Mouse (Mus musculus) heart, embryonic 11.5 days (tissue): ENCODE measurements at regions not wholly inside any gene's neighbourhood (a gene's known extent, or its start where the extent isn't known, plus 50 kb on each side); places are given as distances from the start of the nearest gene placed in this dataset.

Experiments used
- ATAC-seq: fragments of 200-750 bp; cut with Nextera tagmentation; replicated peaks from 2 replicates; pipeline ENCODE4 v1.8.0; 2017; ENCODE audit warnings: moderate library complexity; ENCODE audit not compliant: insufficient number of reproducible peaks, low FRiP score, low TSS enrichment
- H3K27ac ChIP-seq: fragments of 300-500 bp; sonication (generic); 2 replicates; pipeline ENCODE4 v1.5.1; 2014; ENCODE audit warnings: mild to moderate bottlenecking, low read depth, low read length
- H3K27me3 ChIP-seq: fragments of 300-500 bp; sonication (generic); 2 replicates; pipeline ENCODE4 v1.6.1; 2014; ENCODE audit warnings: mild to moderate bottlenecking, low read length, mixed read lengths; ENCODE audit not compliant: control insufficient read depth, insufficient read depth
- H3K36me3 ChIP-seq: fragments of 300-500 bp; sonication (generic); 2 replicates; pipeline ENCODE4 v1.6.1; 2014; ENCODE audit warnings: mild to moderate bottlenecking, low read length, moderate library complexity, mixed read lengths; ENCODE audit not compliant: control insufficient read depth, insufficient read depth
- H3K4me1 ChIP-seq: fragments of 300-500 bp; sonication (generic); 2 replicates; pipeline ENCODE4 v1.6.1; 2014; ENCODE audit warnings: low read length; ENCODE audit not compliant: control insufficient read depth, insufficient read depth
- H3K4me2 ChIP-seq: fragments of 300-500 bp; sonication (generic); 2 replicates; pipeline ENCODE4 v1.6.1; 2014; ENCODE audit warnings: mild to moderate bottlenecking, moderate library complexity
- H3K4me3 ChIP-seq: fragments of 300-500 bp; sonication (generic); 2 replicates; pipeline ENCODE4 v1.5.1; 2014; ENCODE audit warnings: low read depth, low read length
- H3K9ac ChIP-seq: fragments of 300-500 bp; sonication (generic); 2 replicates; pipeline ENCODE4 v1.6.1; 2014; ENCODE audit warnings: mild to moderate bottlenecking, low read depth, low read length, moderate library complexity
- H3K9me3 ChIP-seq: fragments of 300-500 bp; sonication (generic); replicated peaks from 2 replicates; pipeline ENCODE4 v1.6.1; 2016; ENCODE audit warnings: low read length; ENCODE audit not compliant: control insufficient read depth
- WGBS: fragments of 180-500 bp; shearing (Covaris S2); extraction: QIAGEN DNeasy Blood & Tissue Kit; methylation state at CpG from one replicate; pipeline ENCODE4 v1.1.7; 2014; ENCODE audit not compliant: insufficient replicate concordance; 5-methylcytosine and 5-hydroxymethylcytosine counted together

GRCm38 (mm10) chr8:7489948-7490347 is 1171.1 kb downstream of the Efnb2 start:
- Histone ChIP-seq H3K4me3 (no peak overlapping the region), H3K4me2 (no peak overlapping the region), H3K4me1 (peaks cover 5% of the 10 kb centered on the region; the same call in 1 of the 2 replicates), H3K36me3 (no peaks in the 10 kb centered on the region), H3K27ac (no peak overlapping the region), H3K9ac (no peak overlapping the region), H3K27me3 (no peaks in the 10 kb centered on the region), H3K9me3 (no peaks in the 10 kb centered on the region; the same call in 1 of the 2 replicates)
- 30% methylated on average over 1 of the region's 1 CpGs for WGBS
- ATAC-seq = no peak

DNA sequence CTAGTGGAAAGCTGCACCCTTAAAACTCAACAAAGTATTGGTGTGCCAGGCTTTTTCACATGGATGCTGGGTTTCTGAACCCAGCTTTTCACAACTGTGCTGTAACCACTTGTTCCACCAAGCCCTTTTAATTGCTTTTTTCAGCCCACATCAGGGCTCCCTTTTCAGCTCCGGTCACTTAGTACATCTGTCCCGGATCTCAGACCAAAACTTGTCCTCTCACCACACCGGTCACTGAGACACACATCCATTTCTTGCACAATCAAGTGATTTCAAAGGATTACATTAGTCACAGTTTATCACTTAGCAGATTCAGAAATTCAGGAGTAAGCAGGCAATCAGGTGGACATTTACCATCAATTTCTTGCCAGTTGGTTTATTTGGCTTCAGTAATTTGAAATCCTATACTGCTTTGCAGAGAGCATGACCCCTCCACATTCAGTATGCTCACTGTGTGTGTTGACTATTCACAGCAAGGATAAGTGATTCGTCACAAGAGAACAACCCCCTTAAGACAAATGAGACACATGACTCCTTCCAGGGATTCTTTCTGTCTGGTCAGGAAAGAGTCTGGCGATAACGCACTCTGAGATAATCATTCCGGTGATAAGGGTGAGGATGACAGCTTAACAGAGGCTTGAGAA is 1188.8 kb downstream of the Efnb2 start:
- WGBS = 15% methylated on average over 7 of the region's 7 CpGs
- no peaks in the 10 kb centered on the region for H3K36me3 ChIP-seq
- no peak overlapping the region for H3K27ac ChIP-seq
- no peak overlapping the region for H3K4me2 ChIP-seq
- no peak overlapping the region for H3K4me3 ChIP-seq
- no peak overlapping the region for H3K9ac ChIP-seq
- ATAC-seq = no peak; the same call in 1 of the 2 replicates
- peaks cover 9% of the 10 kb centered on the region for H3K4me1 ChIP-seq
- no peaks in the 10 kb centered on the region for H3K9me3 ChIP-seq
- H3K27me3 ChIP-seq = no peaks in the 10 kb centered on the region

- ATAC-seq = no peak
- no peak overlapping the region for H3K4me2 ChIP-seq
- no peak overlapping the region for H3K4me3 ChIP-seq
- no peak overlapping the region for H3K9ac ChIP-seq
- no peaks in the 10 kb centered on the region for H3K9me3 ChIP-seq
- H3K36me3 ChIP-seq = no peaks in the 10 kb centered on the region
- H3K27ac ChIP-seq = no peak overlapping the region
- 82% methylated on average over 4 of the region's 4 CpGs for WGBS
- peaks cover 9% of the 10 kb centered on the region for H3K4me1 ChIP-seq
- H3K27me3 ChIP-seq = no peaks in the 10 kb centered on the region
These were observed 1191.8 kb downstream of the Efnb2 start for GRCm38 (mm10) chr8:7469261-7469660.

DNA sequence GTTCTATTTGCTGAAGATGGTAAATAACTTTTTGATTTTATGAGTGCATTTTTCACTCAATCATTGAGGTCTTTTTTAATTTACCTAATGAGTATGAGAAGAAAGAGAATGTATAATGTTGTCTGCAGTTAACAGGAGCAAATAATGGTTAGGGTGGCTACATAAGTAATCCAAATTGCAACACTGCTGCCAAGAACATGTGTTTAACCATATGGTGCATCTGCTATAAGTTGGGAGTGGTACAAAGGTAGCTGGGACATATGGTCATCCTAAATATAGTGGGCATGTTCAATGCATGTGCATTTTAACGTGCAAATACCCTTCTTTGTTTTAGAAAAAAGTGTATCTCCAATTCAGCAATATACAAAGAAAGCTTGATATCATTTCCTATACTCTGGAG is 1198.2 kb downstream of the Efnb2 start:
- Histone ChIP-seq H3K9me3 (no peaks in the 10 kb centered on the region), H3K36me3 (no peaks in the 10 kb centered on the region), H3K9ac (no peak overlapping the region), H3K27me3 (no peaks in the 10 kb centered on the region), H3K4me3 (no peak overlapping the region), H3K27ac (no peak overlapping the region), H3K4me1 (no peaks in the 10 kb centered on the region), H3K4me2 (no peak overlapping the region)
- ATAC-seq = no peak
- 79% methylated on average over 1 of the region's 1 CpGs for WGBS

DNA sequence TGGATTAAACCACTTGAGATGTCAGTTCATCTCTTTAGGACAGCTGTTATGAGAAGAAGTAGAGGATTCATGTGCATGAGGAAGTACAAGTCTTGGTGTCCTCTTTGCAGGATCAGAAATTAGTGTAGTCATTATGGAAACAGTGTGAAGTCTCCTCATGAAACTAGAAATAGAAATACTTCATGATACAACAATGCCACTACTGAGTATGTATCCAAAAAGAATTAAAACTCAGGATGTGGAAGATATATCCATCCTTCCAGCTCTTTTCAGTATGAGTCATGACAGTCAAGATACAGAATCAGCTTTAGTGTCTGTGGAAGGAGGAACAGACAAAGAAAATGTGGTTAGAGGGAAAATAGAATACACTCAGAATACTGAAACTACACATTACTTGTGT is 1211.7 kb downstream of the Efnb2 start:
- no peak for ATAC-seq
- Histone ChIP-seq H3K4me1 (no peaks in the 10 kb centered on the region), H3K9ac (no peak overlapping the region), H3K4me2 (no peak overlapping the region), H3K36me3 (no peaks in the 10 kb centered on the region), H3K27me3 (no peaks in the 10 kb centered on the region), H3K27ac (no peak overlapping the region), H3K9me3 (no peaks in the 10 kb centered on the region), H3K4me3 (no peak overlapping the region)

DNA sequence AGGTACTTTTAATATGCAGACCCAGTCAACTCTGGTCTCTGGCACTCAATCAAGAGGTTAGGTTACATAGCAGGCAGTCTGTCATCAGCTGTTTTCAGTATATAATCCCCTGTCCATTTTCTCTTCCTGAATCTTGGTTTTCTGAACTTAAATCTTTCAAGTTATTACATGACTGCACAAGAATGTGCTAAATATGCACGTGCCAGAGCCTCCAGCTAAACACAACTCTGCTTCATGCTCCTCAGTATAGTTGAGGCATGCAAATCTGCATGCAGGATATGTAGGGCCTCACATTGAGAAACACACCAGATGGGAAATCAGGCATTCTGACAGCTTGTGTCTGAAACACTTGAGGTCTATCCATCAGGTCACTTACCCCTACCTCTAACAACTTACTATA is 1214.0 kb downstream of the Efnb2 start:
- Histone ChIP-seq H3K27me3 (no peaks in the 10 kb centered on the region), H3K36me3 (no peaks in the 10 kb centered on the region), H3K9ac (no peak overlapping the region), H3K9me3 (no peaks in the 10 kb centered on the region), H3K4me2 (no peak overlapping the region), H3K4me3 (no peak overlapping the region), H3K27ac (no peak overlapping the region), H3K4me1 (no peaks in the 10 kb centered on the region)
- ATAC-seq = no peak
- 52% methylated on average over 1 of the region's 1 CpGs for WGBS

DNA sequence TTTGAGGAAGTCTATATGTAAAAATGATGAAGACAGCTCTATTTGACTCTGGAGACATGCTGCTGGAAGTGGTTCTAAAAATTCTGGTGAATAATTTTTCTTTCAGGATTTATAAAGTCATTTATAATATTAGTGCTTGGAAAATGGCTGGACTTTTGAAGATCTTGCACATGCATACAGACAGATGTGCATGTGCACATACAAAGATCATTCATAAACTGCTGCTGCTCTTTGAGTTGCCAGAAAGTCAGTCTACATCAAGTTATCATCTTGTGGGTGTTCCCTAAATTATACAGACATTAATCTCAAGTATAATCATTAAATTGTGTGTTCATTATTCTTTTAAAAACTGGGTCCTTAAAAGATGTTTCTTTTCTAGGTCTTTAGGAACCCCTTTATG is 1220.2 kb downstream of the Efnb2 start:
- Histone ChIP-seq H3K4me3 (no peak overlapping the region), H3K9me3 (no peaks in the 10 kb centered on the region), H3K27me3 (no peaks in the 10 kb centered on the region), H3K27ac (no peak overlapping the region), H3K4me1 (peaks cover 4% of the 10 kb centered on the region; the same call in 1 of the 2 replicates), H3K36me3 (no peaks in the 10 kb centered on the region), H3K4me2 (no peak overlapping the region), H3K9ac (no peak overlapping the region)
- no peak for ATAC-seq

- peak; percentile 39; the same call in 1 of the 2 replicates for ATAC-seq
- WGBS = 21% methylated on average over 4 of the region's 4 CpGs
- H3K4me2 ChIP-seq = peak overlapping the region; percentile 8; the same call in 1 of the 2 replicates
These were observed 1220.8 kb downstream of the Efnb2 start for GRCm38 (mm10) chr8:7440278-7440684.

DNA sequence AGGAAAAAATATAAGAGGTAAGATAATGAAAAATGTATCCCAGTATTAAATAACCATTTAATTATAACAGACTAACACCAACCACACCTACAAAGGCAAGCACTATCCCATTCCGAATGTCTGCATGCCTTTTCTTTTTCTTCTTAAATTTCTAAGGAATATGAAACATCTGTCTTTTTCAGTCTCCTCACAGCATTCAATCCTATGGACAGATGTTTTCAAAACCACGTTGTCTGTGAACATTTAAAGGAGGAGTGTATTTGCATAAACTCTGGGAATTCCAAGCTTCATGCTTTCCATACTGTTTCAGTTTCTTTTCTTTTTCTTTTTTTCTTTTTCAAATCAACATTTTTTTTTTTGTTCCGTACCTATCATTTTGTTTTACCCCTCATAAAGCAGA is 1221.2 kb downstream of the Efnb2 start:
- H3K9ac ChIP-seq = no peak overlapping the region
- H3K27ac ChIP-seq = no peak overlapping the region
- ATAC-seq = no peak
- H3K36me3 ChIP-seq = no peaks in the 10 kb centered on the region
- no peaks in the 10 kb centered on the region for H3K27me3 ChIP-seq
- H3K9me3 ChIP-seq = no peaks in the 10 kb centered on the region
- peak overlapping the region; percentile 8; the same call in 1 of the 2 replicates for H3K4me2 ChIP-seq
- peaks cover 4% of the 10 kb centered on the region; the same call in 1 of the 2 replicates for H3K4me1 ChIP-seq
- no peak overlapping the region for H3K4me3 ChIP-seq
- WGBS = 65% methylated on average over 3 of the region's 3 CpGs

More at GRCm38 (mm10) chr8:7440278-7440684, 1220.8 kb downstream of the Efnb2 start:
- H3K27ac ChIP-seq = no peak overlapping the region
- no peaks in the 10 kb centered on the region for H3K36me3 ChIP-seq
- H3K4me3 ChIP-seq = no peak overlapping the region
- no peaks in the 10 kb centered on the region for H3K27me3 ChIP-seq
- no peak overlapping the region for H3K9ac ChIP-seq
- H3K9me3 ChIP-seq = no peaks in the 10 kb centered on the region
- H3K4me1 ChIP-seq = peaks cover 4% of the 10 kb centered on the region; the same call in 1 of the 2 replicates
